Mouse (Mus musculus) CH12.LX (cell line): ENCODE results near the gene AL732309.1. TPM values are rescaled to one million over a fixed set of nuclear protein-coding genes. Genes with fewer than 3 reads are reported as not detected.

Experiments
- DNase-seq: peaks from one replicate; pipeline ENCODE4 v3.0.0-alpha.2; 2013; ENCODE audit errors: extremely low read depth
- H3K27ac ChIP-seq: 2 replicates; pipeline ENCODE4 v1.5.1; 2012; ENCODE audit warnings: low read depth, mild to moderate bottlenecking, control low read depth, moderate library complexity; ENCODE audit not compliant: insufficient read depth
- H3K27me3 ChIP-seq: replicated peaks from 2 replicates; pipeline ENCODE3; 2012; ENCODE audit warnings: inconsistent platforms
- H3K36me3 ChIP-seq, 2 experiments: replicated peaks in 1 of 2; 2 replicates each; pipeline versions ENCODE3 to v1.6.1; 2012; ENCODE audit warnings: inconsistent platforms in 1 of 2, low read length in 1 of 2, mild to moderate bottlenecking in 1 of 2, mixed read lengths in 1 of 2, moderate library complexity in 1 of 2; ENCODE audit not compliant: control insufficient read depth in 1 of 2, insufficient read depth in 1 of 2
- H3K4me1 ChIP-seq, 2 experiments: 2 replicates each; pipeline ENCODE4 v1.6.1; 2012; ENCODE audit warnings: inconsistent platforms in 1 of 2, moderate library complexity in 1 of 2; ENCODE audit not compliant: insufficient read depth in 2 of 2, control insufficient read depth in 1 of 2
- H3K4me2 ChIP-seq: 2 replicates; pipeline ENCODE4 v1.6.1; 2012; ENCODE audit warnings: low read depth, mild to moderate bottlenecking, control low read depth; ENCODE audit not compliant: poor library complexity, insufficient read depth, severe bottlenecking
- H3K4me3 ChIP-seq, 3 experiments: fragments of 150-350 bp in 1 of 3; sonication (generic) in 1 of 3; replicated peaks in 1 of 3; 2 replicates each; pipeline versions ENCODE3 to v1.5.1; 2011 to 2012; ENCODE audit warnings: low read depth in 2 of 3, low read length in 2 of 3, mild to moderate bottlenecking in 2 of 3, moderate library complexity in 2 of 3, control low read depth in 1 of 3, improper control_type of control experiment in 1 of 3, inconsistent platforms in 1 of 3, mixed read lengths in 1 of 3; ENCODE audit not compliant: poor library complexity in 1 of 3
- H3K79me2 ChIP-seq: replicated peaks from 2 replicates; pipeline ENCODE4 v1.6.1; 2012; ENCODE audit warnings: mild to moderate bottlenecking, moderate library complexity; ENCODE audit not compliant: control insufficient read depth, poor library complexity, insufficient read depth, severe bottlenecking; ENCODE audit errors: extremely low read depth
- H3K9ac ChIP-seq: 2 replicates; pipeline ENCODE4 v1.6.1; 2012; ENCODE audit warnings: low read depth, mild to moderate bottlenecking, control low read depth, moderate library complexity; ENCODE audit not compliant: insufficient read depth
- H3K9me3 ChIP-seq: replicated peaks from 2 replicates; pipeline ENCODE3; 2012; ENCODE audit warnings: low read length, inconsistent platforms, mixed read lengths
- BHLHE40 ChIP-seq: IDR thresholded peaks from 2 replicates; pipeline ENCODE4 v1.6.1; 2011; ENCODE audit warnings: mild to moderate bottlenecking, low read depth, low read length, improper control_type of control experiment
- CHD1 ChIP-seq: IDR thresholded peaks from 2 replicates; pipeline ENCODE4 v1.6.1; 2012; ENCODE audit warnings: low read depth, low read length, improper control_type of control experiment, inconsistent platforms
- CHD2 ChIP-seq: IDR thresholded peaks from 2 replicates; pipeline ENCODE4 v1.6.1; 2011; ENCODE audit warnings: low read length, improper control_type of control experiment
- CTCF ChIP-seq, 2 experiments: IDR thresholded peaks in 1 of 2; conservative IDR thresholded peaks in 1 of 2; 2 replicates each; pipeline ENCODE4 v1.5.1; 2011 to 2012; ENCODE audit warnings: low read depth in 2 of 2, low read length in 2 of 2, improper control_type of control experiment in 1 of 2, inconsistent platforms in 1 of 2, mild to moderate bottlenecking in 1 of 2, moderate library complexity in 1 of 2
- E2F4 ChIP-seq: IDR thresholded peaks from 2 replicates; pipeline ENCODE4 v1.6.1; 2011; ENCODE audit warnings: low read depth, low read length, improper control_type of control experiment; ENCODE audit not compliant: insufficient replicate concordance
- ETS1 ChIP-seq: conservative IDR thresholded peaks from 2 replicates; pipeline ENCODE4 v1.6.1; 2012; ENCODE audit warnings: low read depth, mild to moderate bottlenecking, inconsistent platforms, low read length, improper control_type of control experiment, moderate library complexity
- JUN ChIP-seq: IDR thresholded peaks from 2 replicates; pipeline ENCODE4 v1.6.1; 2011; ENCODE audit warnings: low read depth, mild to moderate bottlenecking, low read length, improper control_type of control experiment, moderate library complexity; ENCODE audit not compliant: insufficient read depth
- JUND ChIP-seq: conservative IDR thresholded peaks from 2 replicates; pipeline ENCODE4 v1.6.1; 2011; ENCODE audit warnings: low read depth, low read length, improper control_type of control experiment
- MAFK ChIP-seq: IDR thresholded peaks from 2 replicates; pipeline ENCODE4 v1.6.1; 2011; ENCODE audit warnings: low read length, improper control_type of control experiment; ENCODE audit not compliant: insufficient replicate concordance
- MAX ChIP-seq: IDR thresholded peaks from 2 replicates; pipeline ENCODE4 v1.6.1; 2011; ENCODE audit warnings: low read length, improper control_type of control experiment
- MEF2A ChIP-seq: IDR thresholded peaks from 2 replicates; pipeline ENCODE4 v1.6.1; 2014; ENCODE audit warnings: low read depth, mild to moderate bottlenecking, inconsistent platforms, low read length, improper control_type of control experiment, borderline replicate concordance
- MYC ChIP-seq: IDR thresholded peaks from 2 replicates; pipeline ENCODE4 v1.6.1; 2011; ENCODE audit warnings: low read depth, mild to moderate bottlenecking, improper control_type of control experiment, low read length
- NRF1 ChIP-seq: IDR thresholded peaks from 2 replicates; pipeline ENCODE4 v1.6.1; 2014; ENCODE audit warnings: low read depth, mild to moderate bottlenecking, inconsistent platforms, low read length, improper control_type of control experiment, moderate library complexity
- PAX5 ChIP-seq: IDR thresholded peaks from 2 replicates; pipeline ENCODE4 v1.6.1; 2012; ENCODE audit warnings: low read length, inconsistent platforms, mixed read lengths
- RCOR1 ChIP-seq: conservative IDR thresholded peaks from 2 replicates; pipeline ENCODE4 v1.6.1; 2012; ENCODE audit warnings: low read depth, mild to moderate bottlenecking, inconsistent platforms, low read length, improper control_type of control experiment
- TBP ChIP-seq: conservative IDR thresholded peaks from 2 replicates; pipeline ENCODE4 v1.6.1; 2011; ENCODE audit warnings: low read depth, low read length, improper control_type of control experiment
- UBTF ChIP-seq: IDR thresholded peaks from 2 replicates; pipeline ENCODE4 v1.6.1; 2012; ENCODE audit warnings: low read depth, mild to moderate bottlenecking, inconsistent platforms, low read length, improper control_type of control experiment, moderate library complexity
- ZKSCAN1 ChIP-seq: IDR thresholded peaks from 2 replicates; pipeline ENCODE4 v1.6.1; 2012; ENCODE audit warnings: low read depth, inconsistent platforms, low read length, improper control_type of control experiment, borderline replicate concordance
- ZMIZ1 ChIP-seq: IDR thresholded peaks from 2 replicates; pipeline ENCODE4 v1.6.1; 2012; ENCODE audit warnings: low read depth, mild to moderate bottlenecking, inconsistent platforms, low read length, improper control_type of control experiment
- ZNF384 ChIP-seq: IDR thresholded peaks from 2 replicates; pipeline ENCODE4 v1.6.1; 2012; ENCODE audit warnings: low read depth, low read length, improper control_type of control experiment, inconsistent platforms
- dilution Hi-C: fragments of 300-500 bp; cut with MboI; formaldehyde crosslinking; loops from 2 replicates; pipeline ENCODE4 v1.14.3; 2020; ENCODE audit warnings: low sequenced_read_pairs; ENCODE audit not compliant: extremely low pct_unique_long_range_greater_than_20kb, extremely low pct_ligation_motif_present
- in situ Hi-C: fragments of 300-500 bp; cut with MboI; formaldehyde crosslinking; loops from 3 replicates; pipeline ENCODE4 v1.14.3; 2019; ENCODE audit warnings: low sequenced_read_pairs, low pct_ligation_motif_present, low pct_unique_long_range_greater_than_20kb, mixed read lengths
- polyA plus RNA-seq: library from polyadenylated mRNA; unstranded; fragments of >175 nt; gene quantifications from 2 replicates; pipeline ENCODE4 v1.2.1, GENCODE M21; 2012; ENCODE audit warnings: low read depth; ENCODE audit not compliant: insufficient read length
- total RNA-seq, 2 experiments: library from RNA; depleted of rRNA; stranded (reverse); fragments of 300-350 nt in 1 of 2; fragments of >200 nt in 1 of 2; gene quantifications; 2 replicates each; pipeline ENCODE4 v1.2.3; 2012 to 2014

Gene AL732309.1
- total and polyA plus RNA-seq, 3 experiments = 4.5 to 8.9 (median 6.7) TPM

- no peak for DNase-seq
- in situ Hi-C loops = no loop called here
- Histone ChIP-seq H3K36me3 (no peaks in the 10 kb centered on the region), H3K27ac (no peak within 1 kb of the TSS), H3K9me3 (no peaks in the 10 kb centered on the region), H3K79me2 (no peaks in the 10 kb centered on the region), H3K4me1 (peaks cover 4 to 6% of the 10 kb centered on the region in 2 experiments), H3K4me3 (no peak within 1 kb of the TSS), H3K27me3 (peaks cover 96% of the 10 kb centered on the region), H3K4me2 (no peak within 1 kb of the TSS), H3K9ac (no peak within 1 kb of the TSS)
- dilution Hi-C loops = no loop called here
- TF ChIP-seq JUN (no peak), JUND (no peak), ZMIZ1 (no peak), MAFK (no peak), CTCF (conservative IDR thresholded peaks at IDR 0.05 in 1 of 2, IDR thresholded peaks at IDR 0.05 in 1 of 2; ENCODE audit: low read depth in 2 of 2, low read length in 2 of 2) (no peak), NRF1 (no peak), CHD2 (no peak), TBP (no peak)
Measured at GRCm38 (mm10) chr2:25234050-25234449, 12.6 kb downstream of the AL732309.1 start, which contains the start of gene Slc34a3. TSS of gene Slc34a3 (minus strand) at chr2:25234364.

DNA sequence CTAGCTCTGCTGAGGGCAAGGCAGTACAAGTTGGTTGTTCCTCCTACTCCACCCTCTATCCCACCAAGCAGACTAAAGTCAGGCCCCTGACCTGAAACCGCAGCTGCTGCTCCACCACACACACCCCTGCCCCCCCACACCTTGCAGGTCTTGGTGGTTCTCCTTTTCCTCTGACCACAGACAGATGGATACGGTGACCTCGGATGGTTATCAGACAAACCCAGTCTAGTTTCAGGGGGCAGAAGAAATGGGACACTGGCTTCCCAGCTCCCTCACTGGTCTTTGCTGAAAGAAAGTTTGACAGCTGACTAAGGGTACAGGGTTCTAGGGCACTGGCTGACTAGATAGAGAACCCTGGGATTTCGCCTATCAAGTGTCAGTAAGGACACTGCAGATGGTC, 13.2 kb downstream of the AL732309.1 start:
- in situ Hi-C loops = no loop called here
- Histone ChIP-seq H3K27me3 (peaks cover 93% of the 10 kb centered on the region), H3K4me3 (no peak overlapping the region), H3K27ac (no peak overlapping the region), H3K79me2 (no peaks in the 10 kb centered on the region), H3K36me3 (no peaks in the 10 kb centered on the region), H3K4me2 (no peak overlapping the region), H3K9ac (no peak overlapping the region), H3K4me1 (peaks cover 4 to 10% of the 10 kb centered on the region in 2 experiments), H3K9me3 (no peaks in the 10 kb centered on the region)
- DNase-seq = no peak
- no peak for TF ChIP-seq MEF2A
- dilution Hi-C loops = no loop called here

DNA sequence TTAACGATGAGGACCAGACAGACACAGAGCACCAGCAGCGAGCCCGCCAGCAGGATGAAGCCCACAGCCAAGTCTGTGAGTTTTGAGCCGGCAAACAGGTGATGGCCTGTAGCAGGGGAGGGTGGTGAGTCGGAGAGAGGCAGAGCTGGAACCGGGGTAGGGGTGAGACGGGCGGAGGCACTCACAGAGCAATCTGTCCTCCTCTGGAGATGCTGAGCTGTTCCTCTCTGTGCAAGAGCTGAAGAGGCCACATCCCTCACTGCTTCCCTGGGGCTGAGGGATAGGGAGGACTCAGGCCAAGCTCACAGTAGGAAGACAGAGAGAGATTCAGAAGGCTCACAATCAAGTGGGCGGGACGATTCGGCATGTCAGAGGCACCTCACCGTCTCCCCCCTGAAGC, 15.6 kb downstream of the AL732309.1 start:
- no peak overlapping the region for H3K27ac ChIP-seq
- no peak overlapping the region for H3K4me2 ChIP-seq
- no peak overlapping the region for H3K9ac ChIP-seq
- in situ Hi-C loops (no loop called here), dilution Hi-C loops (no loop called here)
- H3K4me1 ChIP-seq = peaks cover 6 to 21% of the 10 kb centered on the region in 2 experiments
- no peak for DNase-seq
- peaks cover 70% of the 10 kb centered on the region for H3K27me3 ChIP-seq
- H3K9me3 ChIP-seq = no peaks in the 10 kb centered on the region
- no peaks in the 10 kb centered on the region for H3K36me3 ChIP-seq
- TF ChIP-seq UBTF = no peak
- TF ChIP-seq PAX5 = no peak
- TF ChIP-seq ZNF384 = no peak
- no peak for TF ChIP-seq ETS1
- TF ChIP-seq ZKSCAN1 = no peak
- no peak for TF ChIP-seq ZMIZ1
- no peak for TF ChIP-seq MAX
- TF ChIP-seq TBP = no peak
- TF ChIP-seq MEF2A = no peak
- TF ChIP-seq JUND = no peak
- no peak for TF ChIP-seq CHD2
- TF ChIP-seq RCOR1 = no peak
- no peak for TF ChIP-seq E2F4
- TF ChIP-seq NRF1 = no peak
- TF ChIP-seq CHD1 = no peak
- TF ChIP-seq BHLHE40 = no peak
- no peak for TF ChIP-seq MYC
- no peak overlapping the region for H3K4me3 ChIP-seq
- H3K79me2 ChIP-seq = no peaks in the 10 kb centered on the region
